Mouse (Mus musculus) liver, embryonic 15.5 days (tissue): ENCODE results near the gene Phldb2. TPM values are rescaled to one million over a fixed set of nuclear protein-coding genes. Genes with fewer than 3 reads are reported as not detected.

Experiments used
- ATAC-seq: fragments of 200-750 bp; cut with Nextera tagmentation; 2 replicates; pipeline ENCODE4 v1.8.0; 2017; ENCODE audit warnings: moderate number of reproducible peaks, mild to moderate bottlenecking, moderate library complexity; ENCODE audit not compliant: insufficient read depth
- H3K27ac ChIP-seq: fragments of 300-500 bp; sonication (generic); replicated peaks from 2 replicates; pipeline ENCODE4 v1.5.1; 2015; ENCODE audit warnings: mild to moderate bottlenecking, inconsistent platforms
- H3K27me3 ChIP-seq: fragments of 300-500 bp; sonication (generic); 2 replicates; pipeline ENCODE4 v1.6.1; 2015; ENCODE audit warnings: mild to moderate bottlenecking, inconsistent platforms
- H3K36me3 ChIP-seq: fragments of 300-500 bp; sonication (generic); replicated peaks from 2 replicates; pipeline ENCODE4 v1.6.1; 2015; ENCODE audit warnings: moderate library complexity, mild to moderate bottlenecking, inconsistent platforms
- H3K4me1 ChIP-seq: fragments of 300-500 bp; sonication (generic); replicated peaks from 2 replicates; pipeline ENCODE4 v1.6.1; 2015; ENCODE audit warnings: inconsistent platforms
- H3K4me2 ChIP-seq: fragments of 300-500 bp; sonication (generic); 2 replicates; pipeline ENCODE4 v1.6.1; 2015; ENCODE audit warnings: moderate library complexity, mild to moderate bottlenecking, inconsistent platforms
- H3K4me3 ChIP-seq: fragments of 300-500 bp; sonication (generic); replicated peaks from 2 replicates; pipeline ENCODE4 v1.5.1; 2015; ENCODE audit warnings: mild to moderate bottlenecking, inconsistent platforms
- H3K9ac ChIP-seq: fragments of 300-500 bp; sonication (generic); 2 replicates; pipeline ENCODE4 v1.6.1; 2015; ENCODE audit warnings: moderate library complexity, mild to moderate bottlenecking, inconsistent platforms
- H3K9me3 ChIP-seq: fragments of 300-500 bp; sonication (generic); replicated peaks from 2 replicates; pipeline ENCODE4 v1.6.1; 2016; ENCODE audit warnings: inconsistent platforms
- WGBS: fragments of 180-500 bp; shearing (Covaris S2); methylation state at CpG from one replicate; pipeline ENCODE4 v1.1.7; 2015; ENCODE audit warnings: mixed read lengths; ENCODE audit not compliant: insufficient replicate concordance; 5-methylcytosine and 5-hydroxymethylcytosine counted together
- polyA plus RNA-seq: library from polyadenylated mRNA; unstranded; fragments of >200 nt; fragmentation: Nextera tagmentation; extraction: Ambion mirVana; gene quantifications from 2 replicates; pipeline ENCODE4 v1.2.1, GENCODE M21; 2015

The Phldb2 gene
- polyA plus RNA-seq, 1 experiment from 2014 or later: 12.4 TPM

DNA sequence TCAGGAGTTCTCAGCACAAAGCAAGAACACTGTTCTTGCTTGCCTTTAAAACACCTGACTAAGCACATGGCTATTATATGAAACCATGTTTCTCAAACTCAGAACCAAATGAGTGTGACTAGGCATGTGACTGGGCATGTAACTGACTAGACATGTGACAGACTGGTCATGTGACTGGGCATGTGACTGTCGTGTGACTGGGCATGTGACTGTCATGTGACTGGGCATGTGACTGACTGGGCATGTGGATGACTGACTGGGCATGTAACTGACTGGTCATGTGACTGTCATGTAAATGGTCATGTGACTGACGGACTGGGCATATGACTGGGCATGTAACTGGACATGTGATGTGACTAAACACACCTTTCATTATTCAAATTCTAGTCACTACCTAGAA lies 16.8 kb upstream of the Phldb2 start:
- H3K4me1 ChIP-seq: no peaks in the 10 kb centered on the region
- WGBS: 58% methylated on average over 2 of the region's 2 CpGs
- ATAC-seq: no peak
- no peak overlapping the region for H3K4me2 ChIP-seq
- no peak overlapping the region for H3K27ac ChIP-seq
- no peak overlapping the region for H3K9ac ChIP-seq
- no peaks in the 10 kb centered on the region for H3K36me3 ChIP-seq
- no peak overlapping the region for H3K4me3 ChIP-seq
- H3K9me3 ChIP-seq: no peaks in the 10 kb centered on the region
- no peaks in the 10 kb centered on the region for H3K27me3 ChIP-seq

DNA sequence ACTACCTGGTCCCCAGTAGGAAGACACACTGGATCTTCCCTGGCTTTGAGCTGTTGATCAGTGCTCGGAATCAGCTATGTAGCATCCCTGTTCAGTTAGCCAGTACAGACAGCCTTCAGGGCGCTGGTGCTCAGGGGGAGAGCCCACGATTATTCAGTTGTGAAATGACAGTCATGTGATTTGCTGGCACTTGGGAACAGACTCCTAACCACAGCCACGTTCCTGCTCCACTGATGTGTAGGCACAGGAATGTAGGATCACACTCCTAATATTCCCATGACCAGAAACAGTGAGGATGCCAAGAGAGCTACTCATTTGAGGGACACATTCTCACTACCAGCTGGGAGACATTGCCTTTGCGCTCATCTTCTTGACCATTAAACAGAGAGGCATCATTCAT lies 15.3 kb upstream of the Phldb2 start:
- H3K4me3 ChIP-seq: no peak overlapping the region
- H3K27me3 ChIP-seq: no peaks in the 10 kb centered on the region
- no peak overlapping the region for H3K27ac ChIP-seq
- no peaks in the 10 kb centered on the region for H3K36me3 ChIP-seq
- H3K4me1 ChIP-seq: no peaks in the 10 kb centered on the region
- H3K9ac ChIP-seq: no peak overlapping the region
- ATAC-seq: no peak
- 45% methylated on average over 5 of the region's 5 CpGs for WGBS
- no peak overlapping the region for H3K4me2 ChIP-seq
- H3K9me3 ChIP-seq: no peaks in the 10 kb centered on the region

GRCm38 (mm10) chr16:45967471-45967870 lies 14.1 kb upstream of the Phldb2 start:
- H3K27me3 ChIP-seq: no peaks in the 10 kb centered on the region
- H3K4me1 ChIP-seq: no peaks in the 10 kb centered on the region
- no peak overlapping the region for H3K9ac ChIP-seq
- H3K4me2 ChIP-seq: no peak overlapping the region
- no peak overlapping the region for H3K27ac ChIP-seq
- H3K9me3 ChIP-seq: no peaks in the 10 kb centered on the region
- no peak for ATAC-seq
- no peak overlapping the region for H3K4me3 ChIP-seq
- no peaks in the 10 kb centered on the region for H3K36me3 ChIP-seq
- 10% methylated on average over 7 of the region's 7 CpGs for WGBS

GRCm38 (mm10) chr16:45966604-45967003 lies 13.2 kb upstream of the Phldb2 start:
- Histone ChIP-seq H3K9me3 (no peaks in the 10 kb centered on the region), H3K4me3 (no peak overlapping the region), H3K27ac (0 out of 2 replicates have a peak overlapping the region, but pooled peaks have one; percentile 12), H3K27me3 (no peaks in the 10 kb centered on the region), H3K4me2 (no peak overlapping the region), H3K9ac (no peak overlapping the region), H3K36me3 (no peaks in the 10 kb centered on the region), H3K4me1 (no peaks in the 10 kb centered on the region)
- WGBS: 38% methylated on average over 5 of the region's 5 CpGs
- peak; percentile 51 for ATAC-seq

DNA sequence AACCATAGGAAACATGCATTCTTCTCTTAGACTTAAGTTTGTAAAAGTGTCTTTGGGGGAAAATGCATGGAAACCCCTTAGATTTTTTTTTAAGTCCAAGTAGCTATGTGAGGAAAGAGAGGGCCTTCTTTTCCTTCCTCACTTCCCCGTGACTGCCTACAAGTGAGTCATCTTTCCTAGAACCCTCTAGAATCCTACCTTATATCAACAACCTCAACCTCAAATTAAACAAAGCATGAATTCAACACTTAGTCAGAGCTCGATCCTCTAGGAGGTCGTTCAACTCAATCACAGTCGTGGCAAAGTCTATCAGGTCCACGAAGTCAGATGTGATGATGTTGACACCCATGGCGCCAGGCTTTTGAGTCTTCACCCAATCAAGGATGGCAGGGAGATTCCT lies 11.4 kb upstream of the Phldb2 start:
- H3K27me3 ChIP-seq: no peaks in the 10 kb centered on the region
- no peaks in the 10 kb centered on the region for H3K4me1 ChIP-seq
- H3K4me3 ChIP-seq: no peak overlapping the region
- 57% methylated on average over 6 of the region's 6 CpGs for WGBS
- ATAC-seq: no peak
- no peak overlapping the region for H3K9ac ChIP-seq
- H3K9me3 ChIP-seq: no peaks in the 10 kb centered on the region
- no peak overlapping the region for H3K4me2 ChIP-seq
- H3K36me3 ChIP-seq: no peaks in the 10 kb centered on the region
- no peak overlapping the region for H3K27ac ChIP-seq

DNA sequence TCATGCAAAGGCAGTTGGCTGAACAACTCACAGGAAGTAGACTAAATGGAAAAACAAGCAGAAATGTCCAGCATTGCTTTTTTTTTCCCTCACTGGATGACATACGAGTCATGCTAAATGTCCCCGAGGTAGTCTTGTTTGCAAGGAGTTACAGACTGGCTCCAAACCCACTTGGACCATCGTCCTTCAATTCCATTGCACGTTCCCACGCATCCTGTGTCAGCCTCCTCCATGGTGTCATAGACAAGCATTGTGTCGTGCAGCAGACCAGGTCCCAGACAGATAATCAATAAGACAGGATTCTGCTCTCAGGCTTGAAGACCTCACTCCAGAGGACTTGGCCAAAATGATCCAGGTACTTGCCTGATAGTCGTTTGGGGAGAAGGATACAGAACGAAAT lies 10.4 kb upstream of the Phldb2 start:
- no peak for ATAC-seq
- Histone ChIP-seq H3K36me3 (no peaks in the 10 kb centered on the region), H3K9me3 (no peaks in the 10 kb centered on the region), H3K27me3 (no peaks in the 10 kb centered on the region), H3K27ac (no peak overlapping the region), H3K9ac (no peak overlapping the region), H3K4me2 (no peak overlapping the region), H3K4me3 (no peak overlapping the region), H3K4me1 (no peaks in the 10 kb centered on the region)
- WGBS: 62% methylated on average over 8 of the region's 8 CpGs

DNA sequence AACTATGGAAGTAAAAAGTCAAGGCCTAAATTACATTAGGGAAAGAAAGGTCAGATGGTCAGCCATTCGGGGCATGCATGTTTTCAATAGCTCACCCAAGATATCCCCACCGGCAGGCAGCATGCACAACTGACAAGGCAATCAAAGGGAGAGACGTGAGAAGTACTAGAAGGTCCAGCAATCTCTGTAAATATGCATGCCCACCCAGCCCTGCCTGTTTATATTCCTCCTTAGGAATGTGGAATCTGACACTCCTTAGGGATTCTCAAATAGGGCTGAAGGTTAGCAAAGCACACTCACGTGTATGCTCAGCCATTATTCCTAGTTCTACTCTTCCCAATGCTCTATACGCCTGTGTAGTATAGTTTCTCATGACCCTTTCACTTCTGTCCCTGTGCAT lies 9.7 kb upstream of the Phldb2 start:
- no peak overlapping the region for H3K4me2 ChIP-seq
- H3K4me3 ChIP-seq: no peak overlapping the region
- ATAC-seq: no peak
- no peak overlapping the region for H3K27ac ChIP-seq
- 60% methylated on average over 5 of the region's 5 CpGs for WGBS
- H3K9me3 ChIP-seq: no peaks in the 10 kb centered on the region
- H3K4me1 ChIP-seq: no peaks in the 10 kb centered on the region
- H3K36me3 ChIP-seq: no peaks in the 10 kb centered on the region
- H3K9ac ChIP-seq: no peak overlapping the region
- H3K27me3 ChIP-seq: no peaks in the 10 kb centered on the region

- H3K36me3 ChIP-seq: no peaks in the 10 kb centered on the region
- H3K9me3 ChIP-seq: no peaks in the 10 kb centered on the region
- H3K4me1 ChIP-seq: no peaks in the 10 kb centered on the region
- WGBS: 39% methylated on average over 3 of the region's 3 CpGs
- no peak overlapping the region for H3K27ac ChIP-seq
- H3K4me3 ChIP-seq: no peak overlapping the region
- no peak overlapping the region for H3K4me2 ChIP-seq
- H3K9ac ChIP-seq: no peak overlapping the region
- H3K27me3 ChIP-seq: no peaks in the 10 kb centered on the region
- ATAC-seq: no peak
These were observed 7.6 kb upstream of the Phldb2 start for GRCm38 (mm10) chr16:45960978-45961377.

DNA sequence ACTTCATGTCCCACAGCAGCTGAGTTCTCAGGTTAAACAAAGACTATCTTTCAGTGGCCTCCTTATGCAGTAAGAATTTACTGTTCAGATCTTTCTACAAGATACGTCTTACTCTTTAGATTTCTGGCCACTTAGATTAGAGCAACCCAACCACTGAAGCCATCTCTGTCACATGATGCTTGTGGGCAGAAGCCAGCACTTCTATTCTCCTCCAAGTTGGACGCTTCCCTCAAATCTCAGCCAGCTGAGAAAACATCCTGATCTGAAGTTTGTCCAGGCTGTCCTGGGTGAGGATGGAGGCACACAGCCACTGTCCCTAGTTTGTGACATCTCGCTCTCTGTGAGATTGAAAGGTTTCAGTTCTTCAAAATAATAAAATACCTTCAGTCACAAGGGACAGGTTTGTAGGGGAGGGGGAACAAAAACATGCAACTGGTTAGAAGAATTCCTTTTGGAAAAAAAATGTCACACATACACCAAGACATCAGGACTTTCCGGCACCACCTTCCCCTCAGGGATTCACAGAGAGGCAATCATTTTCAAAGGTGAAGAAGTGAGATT lies 3.1 kb upstream of the Phldb2 start:
- no peak overlapping the region for H3K9ac ChIP-seq
- no peaks in the 10 kb centered on the region for H3K36me3 ChIP-seq
- H3K4me2 ChIP-seq: no peak overlapping the region
- ATAC-seq: no peak
- no peak overlapping the region for H3K4me3 ChIP-seq
- no peaks in the 10 kb centered on the region for H3K4me1 ChIP-seq
- H3K9me3 ChIP-seq: no peaks in the 10 kb centered on the region
- 57% methylated on average over 4 of the region's 4 CpGs for WGBS
- no peaks in the 10 kb centered on the region for H3K27me3 ChIP-seq
- H3K27ac ChIP-seq: no peak overlapping the region

DNA sequence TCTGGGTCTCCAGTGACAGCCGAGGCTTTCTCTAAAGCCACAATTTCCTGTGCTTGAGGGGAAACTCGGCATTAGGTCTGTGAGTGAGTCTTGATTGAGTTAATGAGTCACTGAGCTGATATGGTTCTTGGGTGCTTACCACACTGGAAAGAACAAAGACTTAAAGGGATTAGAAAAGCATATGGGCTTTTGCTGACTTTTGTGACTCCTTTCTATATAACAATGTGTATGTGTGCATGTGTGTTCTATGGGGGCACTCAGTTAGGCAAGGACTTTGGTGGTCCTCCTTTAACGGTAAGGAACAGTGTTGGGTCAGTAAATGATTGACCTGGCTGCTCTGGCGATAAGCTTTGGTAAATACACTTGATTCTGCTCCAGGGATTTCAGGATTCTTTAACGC lies 897 bp downstream of the Phldb2 start:
- Histone ChIP-seq H3K27me3 (no peaks in the 10 kb centered on the region), H3K9ac (no peak overlapping the region), H3K9me3 (no peaks in the 10 kb centered on the region), H3K4me2 (no peak overlapping the region; the same call in 1 of the 2 replicates), H3K36me3 (no peaks in the 10 kb centered on the region), H3K4me1 (no peaks in the 10 kb centered on the region), H3K4me3 (peak overlapping the region; percentile 33; the same call in 1 of the 2 replicates), H3K27ac (peak overlapping the region; percentile 66)
- peak; percentile 52 for ATAC-seq
- 30% methylated on average over 5 of the region's 5 CpGs for WGBS

DNA sequence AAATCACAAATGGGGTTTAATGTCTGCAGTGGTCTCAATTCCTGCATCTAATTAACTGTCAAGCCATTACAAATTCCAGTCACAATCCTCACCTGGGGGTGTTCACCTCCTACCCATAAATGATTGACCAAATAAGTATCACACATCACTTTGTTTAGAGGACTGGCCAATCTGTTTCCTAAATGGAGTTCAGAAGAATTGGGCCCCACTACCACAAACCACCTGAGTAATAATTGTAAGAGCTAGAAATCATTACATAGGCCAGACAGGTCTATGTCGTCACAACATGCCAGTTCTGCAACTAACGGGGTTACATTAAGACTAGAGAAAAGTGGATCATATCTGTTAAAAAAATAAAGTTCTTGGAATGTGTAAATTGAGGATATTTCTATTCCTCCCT lies 1.4 kb downstream of the Phldb2 start:
- peak overlapping the region; percentile 66 for H3K27ac ChIP-seq
- peak overlapping the region; percentile 31; the same call in 1 of the 2 replicates for H3K4me2 ChIP-seq
- no peaks in the 10 kb centered on the region for H3K4me1 ChIP-seq
- H3K9me3 ChIP-seq: no peaks in the 10 kb centered on the region
- H3K4me3 ChIP-seq: peak overlapping the region; percentile 33; the same call in 1 of the 2 replicates
- ATAC-seq: peak; percentile 28; the same call in 1 of the 2 replicates
- H3K9ac ChIP-seq: no peak overlapping the region
- H3K27me3 ChIP-seq: no peaks in the 10 kb centered on the region
- H3K36me3 ChIP-seq: no peaks in the 10 kb centered on the region
- 33% methylated on average over 2 of the region's 2 CpGs for WGBS

DNA sequence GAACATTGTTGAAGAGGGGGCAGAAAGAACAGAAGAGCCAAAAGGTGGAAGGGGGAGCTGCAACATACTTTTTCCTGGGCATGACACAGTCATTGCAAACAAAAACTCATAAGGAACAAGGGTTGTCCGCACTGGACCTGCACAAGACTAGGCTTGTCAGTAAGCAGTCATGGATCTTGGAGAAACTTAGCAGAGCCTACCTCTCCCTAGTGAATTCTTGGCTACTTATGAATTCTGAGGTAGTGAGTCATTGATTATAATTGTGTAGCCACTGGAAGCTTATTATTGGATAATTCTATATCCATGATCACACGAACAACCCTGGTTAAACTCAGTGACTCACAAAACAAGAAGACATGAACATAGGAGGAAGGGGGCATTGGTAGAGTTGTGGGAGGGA lies 7.1 kb downstream of the Phldb2 start:
- no peak for ATAC-seq
- Histone ChIP-seq H3K4me2 (peak overlapping the region; percentile 11), H3K27ac (no peak overlapping the region)

More for the DNA sequence above, 7.1 kb downstream of the Phldb2 start:
- WGBS: 57% methylated on average over 2 of the region's 2 CpGs
- H3K36me3 ChIP-seq: no peaks in the 10 kb centered on the region
- no peaks in the 10 kb centered on the region for H3K9me3 ChIP-seq
- H3K9ac ChIP-seq: no peak overlapping the region
- H3K4me3 ChIP-seq: no peak overlapping the region
- 0 out of 2 replicates have a peak, but pooled peaks cover 2% of the 10 kb centered on the region for H3K4me1 ChIP-seq
- H3K27me3 ChIP-seq: no peaks in the 10 kb centered on the region
